14 mouse cellular contexts compared by ENCODE assay signal in genomic region chr11:76385746-76386145, GRCm38 (mm10). TPM values are rescaled to one million over a fixed set of nuclear protein-coding genes. Genes with fewer than 3 reads are reported as not detected.
DNase-seq lines count a peak whose midpoint lies in the region; ATAC-seq and TF ChIP-seq lines count a peak whose summit lies in the region.
"Had no signal": no experiment of that assay in that cellular context is flagged by ENCODE, and none has a peak within 500 bp of the region (broad histone marks: within the 10 kb centered on the region; RNA-seq: fewer than 3 reads in every experiment).

No protein-coding gene starts in this region.

- no peak for TF ChIP-seq POLR2A in ES-Bruce4 (IDR thresholded peaks at IDR 0.05; ENCODE audit: insufficient read depth, low read length)

- in situ Hi-C loops in ES-E14 (cut with MboI; ENCODE audit: low sequenced_read_pairs in 2 of 2, unreplicated experiment in 2 of 2), result no loop called here

- TF ChIP-seq EP300 in ES-Bruce4 (IDR thresholded peaks at IDR 0.05; ENCODE audit: insufficient read depth, low read depth, low read length), result 0 out of 2 replicates have a peak, but pooled peaks have one; percentile 46

- no peak overlapping the region for H3K27ac ChIP-seq in hindbrain, embryonic 11.5 days (ENCODE audit: low read depth, low read length)
- H3K27ac ChIP-seq in hindbrain, embryonic 16.5 days (ENCODE audit: low read depth, low read length), result no peak overlapping the region
- H3K27ac ChIP-seq in ES-Bruce4 (ENCODE audit: insufficient read depth, low read length), result peak overlapping the region; percentile 26
- H3K27ac ChIP-seq in ES-E14 (ENCODE audit: insufficient read depth, low read depth, low read length, poor library complexity, severe bottlenecking), result peak overlapping the region; percentile 2; the same call in 1 of the 2 replicates
- H3K27ac ChIP-seq in limb, embryonic 10.5 days, result peak overlapping the region; percentile 77
- no peak overlapping the region for H3K27ac ChIP-seq in kidney, embryonic 14.5 days (ENCODE audit: low read depth, low read length)
- H3K27ac ChIP-seq: liver, embryonic 12.5 days had no signal

- H3K4me1 ChIP-seq in hindbrain, embryonic 11.5 days (replicated peaks; ENCODE audit: control insufficient read depth, insufficient read depth, low read length), result peaks cover 6% of the 10 kb centered on the region
- H3K4me1 ChIP-seq in hindbrain, embryonic 16.5 days (ENCODE audit: control insufficient read depth, insufficient read depth, low read depth, low read length), result peaks cover 15% of the 10 kb centered on the region
- H3K4me1 ChIP-seq in ES-Bruce4 (ENCODE audit: control insufficient read depth, insufficient read depth, low read length) (peaks cover 5% of the 10 kb centered on the region), ES-E14 (ENCODE audit: control insufficient read depth in 2 of 2, insufficient read depth in 2 of 2, low read length in 2 of 2, poor library complexity in 1 of 2) (peaks cover 5 to 28% of the 10 kb centered on the region in 2 experiments)
- peaks cover 56% of the 10 kb centered on the region for H3K4me1 ChIP-seq in limb, embryonic 10.5 days
- peaks cover 16% of the 10 kb centered on the region; the same call in 1 of the 2 replicates for H3K4me1 ChIP-seq in kidney, embryonic 14.5 days (ENCODE audit: control insufficient read depth, insufficient read depth, low read length)
- H3K4me1 ChIP-seq: megakaryocyte, embryonic 14.5 days had no signal

- 37% methylated on average over 3 of the region's 3 CpGs for WGBS in hindbrain, embryonic 11.5 days
- 29% methylated on average over 3 of the region's 3 CpGs for WGBS in hindbrain, embryonic 16.5 days
- 72% methylated on average over 3 of the region's 3 CpGs for WGBS in limb, embryonic 10.5 days
- 46% methylated on average over 3 of the region's 3 CpGs for WGBS in kidney, embryonic 14.5 days

- no peak overlapping the region for H3K4me2 ChIP-seq in hindbrain, embryonic 11.5 days (replicated peaks; ENCODE audit: low read depth, low read length)
- H3K4me2 ChIP-seq in hindbrain, embryonic 16.5 days (ENCODE audit: low read length), result no peak overlapping the region
- no peak overlapping the region for H3K4me2 ChIP-seq in kidney, embryonic 14.5 days (replicated peaks; ENCODE audit: low read depth, low read length)
- H3K4me2 ChIP-seq: embryonic facial prominence, embryonic 12.5 days; liver, embryonic 12.5 days had no signal

- H3K9me3 ChIP-seq in hindbrain, embryonic 11.5 days (ENCODE audit: control insufficient read depth, low read length), result no peaks in the 10 kb centered on the region
- H3K9me3 ChIP-seq in hindbrain, embryonic 16.5 days (ENCODE audit: control insufficient read depth, low read length), result no peaks in the 10 kb centered on the region
- no peaks in the 10 kb centered on the region for H3K9me3 ChIP-seq in ES-Bruce4 (replicated peaks; ENCODE audit: control insufficient read depth, insufficient read depth, low read length, poor library complexity, severe bottlenecking)
- no peaks in the 10 kb centered on the region for H3K9me3 ChIP-seq in ES-E14 (ENCODE audit: control insufficient read depth, insufficient read depth, low read depth, low read length)
- no peaks in the 10 kb centered on the region for H3K9me3 ChIP-seq in limb, embryonic 10.5 days (replicated peaks)
- 0 out of 2 replicates have a peak, but pooled peaks cover 1% of the 10 kb centered on the region for H3K9me3 ChIP-seq in kidney, embryonic 14.5 days (ENCODE audit: control insufficient read depth, low read length)
- H3K9me3 ChIP-seq: embryonic facial prominence, embryonic 12.5 days; liver, embryonic 12.5 days; megakaryocyte, embryonic 14.5 days had no signal

- H3K27me3 ChIP-seq in hindbrain, embryonic 11.5 days (ENCODE audit: control insufficient read depth, insufficient read depth, low read length), result no peaks in the 10 kb centered on the region
- H3K27me3 ChIP-seq in hindbrain, embryonic 16.5 days (replicated peaks; ENCODE audit: control insufficient read depth, insufficient read depth, low read length), result no peaks in the 10 kb centered on the region
- H3K27me3 ChIP-seq in ES-Bruce4 (ENCODE audit: control insufficient read depth, insufficient read depth, low read length, poor library complexity, severe bottlenecking), result no peaks in the 10 kb centered on the region
- H3K27me3 ChIP-seq in limb, embryonic 10.5 days (ENCODE audit: low read depth, poor library complexity, severe bottlenecking), result no peaks in the 10 kb centered on the region
- no peaks in the 10 kb centered on the region for H3K27me3 ChIP-seq in kidney, embryonic 14.5 days (ENCODE audit: control insufficient read depth, insufficient read depth, low read length)
- H3K27me3 ChIP-seq: embryonic facial prominence, embryonic 12.5 days; liver, embryonic 12.5 days; megakaryocyte, embryonic 14.5 days had no signal

- 0 out of 2 replicates have a peak, but pooled peaks have one; percentile 35 for ATAC-seq in hindbrain, embryonic 11.5 days (ENCODE audit: low FRiP score)
- no peak for ATAC-seq in hindbrain, embryonic 16.5 days
- no peak for ATAC-seq in kidney, embryonic 14.5 days (ENCODE audit: low FRiP score, low TSS enrichment)
- ATAC-seq: CD4-positive, CD25-positive, alpha-beta regulatory T cell, adult 4 months; inflammation-experienced regulatory T-cells, adult 6 months; liver, embryonic 12.5 days had no signal

- DNase-seq in hindbrain, embryonic 11.5 days (ENCODE audit: low spot score), result no peak
- no peak for DNase-seq in ES-E14 (ENCODE audit: low read depth, low spot score)
- no peak for DNase-seq in limb, embryonic 10.5 days (ENCODE audit: low spot score)
- no peak for DNase-seq in frontal cortex, postnatal 14 days (ENCODE audit: low spot score in 2 of 2)
- DNase-seq: cerebellum, adult 8-10 months; heart, adult 11 months had no signal

- H3K9ac ChIP-seq in hindbrain, embryonic 11.5 days (ENCODE audit: low read depth, low read length), result no peak overlapping the region
- no peak overlapping the region for H3K9ac ChIP-seq in hindbrain, embryonic 16.5 days (ENCODE audit: low read depth, low read length)
- H3K9ac ChIP-seq in ES-Bruce4 (ENCODE audit: low read depth, poor library complexity, severe bottlenecking), result no peak overlapping the region; the same call in 1 of the 2 replicates
- peak overlapping the region; percentile 16; the same call in 1 of the 2 replicates for H3K9ac ChIP-seq in ES-E14 (ENCODE audit: insufficient read depth, low read depth, low read length, poor library complexity, severe bottlenecking)
- no peak overlapping the region for H3K9ac ChIP-seq in kidney, embryonic 14.5 days (ENCODE audit: low read depth, low read length)
- H3K9ac ChIP-seq: embryonic facial prominence, embryonic 12.5 days; liver, embryonic 12.5 days had no signal

- no peak overlapping the region for H3K4me3 ChIP-seq in hindbrain, embryonic 11.5 days (ENCODE audit: low read depth, low read length)
- no peak overlapping the region for H3K4me3 ChIP-seq in hindbrain, embryonic 16.5 days (ENCODE audit: low read length)
- H3K4me3 ChIP-seq in ES-Bruce4 (ENCODE audit: low read depth, low read length) (no peak overlapping the region), ES-E14 (ENCODE audit: insufficient read depth in 1 of 2, low read depth in 1 of 2, low read length in 2 of 2, poor library complexity in 1 of 2, severe bottlenecking in 1 of 2) (no peak overlapping the region)
- no peak overlapping the region for H3K4me3 ChIP-seq in limb, embryonic 10.5 days
- no peak overlapping the region for H3K4me3 ChIP-seq in kidney, embryonic 14.5 days (ENCODE audit: low read length)
- H3K4me3 ChIP-seq: embryonic facial prominence, embryonic 12.5 days; liver, embryonic 12.5 days; megakaryocyte, embryonic 14.5 days had no signal

- TF ChIP-seq CTCF in ES-Bruce4 (IDR thresholded peaks at IDR 0.05; ENCODE audit: low read depth, low read length), result no peak

- H3K36me3 ChIP-seq in hindbrain, embryonic 11.5 days (ENCODE audit: control insufficient read depth, insufficient read depth, low read length), result no peaks in the 10 kb centered on the region
- no peaks in the 10 kb centered on the region for H3K36me3 ChIP-seq in hindbrain, embryonic 16.5 days (ENCODE audit: control insufficient read depth, insufficient read depth, low read length)
- no peaks in the 10 kb centered on the region for H3K36me3 ChIP-seq in ES-Bruce4 (ENCODE audit: control insufficient read depth, insufficient read depth, low read length, poor library complexity, severe bottlenecking)
- no peaks in the 10 kb centered on the region for H3K36me3 ChIP-seq in ES-E14 (ENCODE audit: control insufficient read depth, insufficient read depth, low read length, poor library complexity, severe bottlenecking)
- H3K36me3 ChIP-seq in limb, embryonic 10.5 days, result peaks cover 26% of the 10 kb centered on the region
- H3K36me3 ChIP-seq in kidney, embryonic 14.5 days (ENCODE audit: control insufficient read depth, insufficient read depth, low read length), result no peaks in the 10 kb centered on the region
- H3K36me3 ChIP-seq: embryonic facial prominence, embryonic 12.5 days; liver, embryonic 12.5 days had no signal

TF ChIP-seq in ES-E14, 5 proteins besides CTCF, POLR2A, EP300 and RAD21:
- TF ChIP-seq HCFC1 (IDR thresholded peaks at IDR 0.05; ENCODE audit: borderline replicate concordance, insufficient read depth, low read length) (no peak), CHD2 (IDR thresholded peaks at IDR 0.05; ENCODE audit: low read depth, low read length) (no peak), MAFK (IDR thresholded peaks at IDR 0.05; ENCODE audit: insufficient read depth, low read depth, low read length) (no peak), ZC3H11A (IDR thresholded peaks at IDR 0.05; ENCODE audit: borderline replicate concordance, low read depth, low read length) (no peak), ZNF384 (IDR thresholded peaks at IDR 0.05; ENCODE audit: low read depth, low read length) (no peak)

RNA-seq across cellular contexts. Expression of gene Nxn, which starts 13.2 kb away (rescaled TPM):
- 40.0 and 45.2 TPM in 2 replicates for polyA plus RNA-seq in hindbrain, embryonic 11.5 days (2014; fragmentation: Nextera tagmentation; extraction: Ambion mirVana)
- polyA plus RNA-seq in hindbrain, embryonic 16.5 days (2015; fragmentation: Nextera tagmentation; extraction: Ambion mirVana), result 22.2 and 28.8 TPM in 2 replicates
- 51.7 and 57.7 TPM in 2 replicates for polyA plus RNA-seq in ES-Bruce4 (2011; ENCODE audit: insufficient read depth, insufficient read length, low read depth, missing spikeins)
- 42.5 and 48.0 TPM in 2 replicates for total RNA-seq in ES-E14 (2012; rRNA removed)
- 53.3 and 55.7 TPM in 2 replicates for polyA plus RNA-seq in limb, embryonic 10.5 days (2016; fragmentation: Nextera tagmentation; extraction: Ambion mirVana)
- 29.3 and 38.0 TPM in 2 replicates for polyA plus RNA-seq in kidney, embryonic 14.5 days (2014; fragmentation: Nextera tagmentation; extraction: Ambion mirVana)

RNA-seq across cellular contexts. Expression of gene Timm22, which starts 21.0 kb away (rescaled TPM):
- 113 and 116 TPM in 2 replicates for polyA plus RNA-seq in hindbrain, embryonic 11.5 days (2014; fragmentation: Nextera tagmentation; extraction: Ambion mirVana)
- polyA plus RNA-seq in hindbrain, embryonic 16.5 days (2015; fragmentation: Nextera tagmentation; extraction: Ambion mirVana), result 99.8 and 107 TPM in 2 replicates
- polyA plus RNA-seq in ES-Bruce4 (2011; ENCODE audit: insufficient read depth, insufficient read length, low read depth, missing spikeins), result 16.9 and 19.1 TPM in 2 replicates
- total RNA-seq in ES-E14 (2012; rRNA removed), result 72.1 and 74.5 TPM in 2 replicates
- 144 and 147 TPM in 2 replicates for polyA plus RNA-seq in limb, embryonic 10.5 days (2016; fragmentation: Nextera tagmentation; extraction: Ambion mirVana)
- polyA plus RNA-seq in kidney, embryonic 14.5 days (2014; fragmentation: Nextera tagmentation; extraction: Ambion mirVana), result 113 and 139 TPM in 2 replicates

Comparison
In these comparisons a context has a peak if more than half of its experiments do, and no peak if none do; other contexts are left out.
1. H3K27ac ChIP-seq: peak in ES-Bruce4 (single experiment), ES-E14 (single experiment) and limb, embryonic 10.5 days (single experiment); none in hindbrain, embryonic 11.5 days (single experiment), hindbrain, embryonic 16.5 days (single experiment) and kidney, embryonic 14.5 days (single experiment).